Mouse (Mus musculus): ENCODE data around the gene Itgb4.

GRCm38 (mm10) chr11:115946221-115946828, 28.2 kb upstream of the Itgb4 start:
- no peak for TF ChIP-seq POLR2A (IDR thresholded peaks at IDR 0.05; ENCODE audit: control insufficient read depth in 1 of 2, insufficient read depth in 1 of 2, low read depth in 1 of 2, low read length in 2 of 2, poor library complexity in 1 of 2)
- TF ChIP-seq TCF12 (IDR thresholded peaks at IDR 0.05; ENCODE audit: low read depth, low read length): no peak
- no peak for TF ChIP-seq ELF1 (IDR thresholded peaks at IDR 0.05; ENCODE audit: low read depth, low read length)
- no peak for TF ChIP-seq POLR2AphosphoS2 (IDR thresholded peaks at IDR 0.05; ENCODE audit: low read length)
- no peak for TF ChIP-seq ZMIZ1 (IDR thresholded peaks at IDR 0.05; ENCODE audit: low read depth, low read length)
- TF ChIP-seq CTCF (IDR thresholded peaks at IDR 0.05 in 2 of 3, conservative IDR thresholded peaks at IDR 0.05 in 1 of 3; ENCODE audit: control insufficient read depth in 1 of 3, insufficient read depth in 1 of 3, low read depth in 2 of 3, low read length in 3 of 3, poor library complexity in 1 of 3, severe bottlenecking in 1 of 3): no peak

Measured in MEL (cell line).